Mouse (Mus musculus) B cell, adult (primary cell): ENCODE data around the gene Gm11007. TPM values are rescaled to one million over a fixed set of nuclear protein-coding genes. Genes with fewer than 3 reads are reported as not detected.

Source experiments
- total RNA-seq: library from RNA; stranded (reverse); gene quantifications from 4 replicates; pipeline ENCODE4 v1.2.4, GENCODE M21; 2023; ENCODE audit not compliant: inconsistent age

The Gm11007 gene
- 5.1 TPM in 1 of 4 replicates, not detected in the others for total RNA-seq

DNA sequence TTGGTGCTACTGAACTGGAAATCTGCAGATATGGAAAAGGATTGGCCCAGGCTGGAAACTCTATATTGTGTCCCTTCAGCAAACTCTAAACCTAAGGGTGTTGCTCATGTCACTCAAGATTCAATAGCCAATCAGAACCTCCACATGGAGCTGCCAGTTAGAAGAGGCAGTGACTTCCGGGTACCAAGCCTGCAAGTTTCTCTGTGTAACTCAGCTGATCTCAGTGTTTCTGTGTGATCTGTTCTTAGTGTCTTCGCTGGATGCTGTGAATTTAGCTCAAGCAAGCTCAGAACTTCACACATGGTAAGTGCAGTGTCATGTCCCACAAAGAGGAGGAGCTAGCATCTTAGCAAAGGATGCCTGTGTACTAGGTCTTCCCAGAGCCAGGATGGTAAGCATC lies at the start of gene Gm11007:
Gene Gm11007 (plus strand): TSS at position 301 of the 400 bp plus-strand sequence.

Other genes starting within 250 kb of the Gm11007 start
- 0.97 to 3.7 TPM (median 2.9 TPM) in 3 of 4 replicates, not detected in the other for gene Gm4724, start 208.2 kb upstream of the Gm11007 start, total RNA-seq
- 2.4 to 3.2 TPM (median 3.2 TPM) in 3 of 4 replicates, not detected in the other for gene Zfp965, start 174.0 kb upstream of the Gm11007 start, total RNA-seq
- not detected in 4 replicates for gene Zfp969, start 59.7 kb downstream of the Gm11007 start, total RNA-seq
- gene Gm2007, start 97.6 kb downstream of the Gm11007 start, total RNA-seq, result 5.1 TPM in 1 of 4 replicates, not detected in the others
- gene Gm14288, start 157.1 kb downstream of the Gm11007 start, total RNA-seq, result 1.9 to 2.2 TPM in 2 of 4 replicates, not detected in the others
- gene Gm6710, start 225.2 kb downstream of the Gm11007 start, total RNA-seq, result 1.8 to 8.1 TPM (median 3.1 TPM) in 4 replicates